Mouse (Mus musculus): Measurements from ENCODE around the gene Eif2b4.
"Not testable (repeated sequence)": the region's sequence is repeated elsewhere in the genome, so short reads cannot be mapped to it uniquely, and the experiment has no call there.

The Eif2b4 gene

DNA sequence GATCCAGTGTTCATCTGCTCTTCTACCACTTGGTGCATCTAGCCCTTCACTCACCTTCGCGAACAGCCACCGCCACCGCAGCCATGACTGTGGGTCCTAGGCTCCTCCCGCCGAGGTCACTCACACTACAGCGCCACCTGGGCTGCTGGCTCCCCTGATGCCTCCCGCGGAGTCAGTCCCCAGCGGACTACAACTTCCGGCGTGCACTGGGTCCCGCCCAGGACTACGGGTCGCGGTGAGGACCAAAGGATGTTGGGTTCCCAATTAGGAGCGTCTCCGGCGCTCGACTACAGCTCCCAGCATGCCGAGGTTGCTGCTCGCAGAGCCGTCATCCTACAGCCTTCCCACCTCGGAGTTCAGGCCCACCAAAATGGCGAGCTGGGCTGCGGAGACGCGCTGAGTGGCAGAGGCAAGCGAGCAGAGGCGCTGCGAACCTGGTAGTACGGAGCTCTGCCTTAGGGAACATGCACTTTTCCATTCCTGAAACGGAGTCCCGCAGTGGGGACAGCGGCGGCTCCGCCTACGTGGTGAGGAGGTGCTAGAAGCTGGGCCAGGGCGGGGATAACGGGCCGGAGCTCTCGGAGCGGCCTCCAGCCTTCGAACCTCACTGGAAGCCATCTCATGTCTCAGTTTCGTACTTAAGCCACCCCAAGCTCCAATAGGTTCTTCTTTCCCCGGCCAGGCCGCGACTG, at the start of gene Eif2b4, which contains the start of gene Snx17:
Eif2b4 (minus strand) TSS at position 492 of the 692 bp plus-strand sequence.
Snx17 (plus strand) TSS at position 289 of the 692 bp plus-strand sequence.
- peak; percentile 99 for DNase-seq (ENCODE audit: extremely low spot score)

GRCm38 (mm10) chr5:31242191-31242590, 49.0 kb upstream of the Eif2b4 start:
- DNase-seq (ENCODE audit: extremely low spot score), result no peak

DNA sequence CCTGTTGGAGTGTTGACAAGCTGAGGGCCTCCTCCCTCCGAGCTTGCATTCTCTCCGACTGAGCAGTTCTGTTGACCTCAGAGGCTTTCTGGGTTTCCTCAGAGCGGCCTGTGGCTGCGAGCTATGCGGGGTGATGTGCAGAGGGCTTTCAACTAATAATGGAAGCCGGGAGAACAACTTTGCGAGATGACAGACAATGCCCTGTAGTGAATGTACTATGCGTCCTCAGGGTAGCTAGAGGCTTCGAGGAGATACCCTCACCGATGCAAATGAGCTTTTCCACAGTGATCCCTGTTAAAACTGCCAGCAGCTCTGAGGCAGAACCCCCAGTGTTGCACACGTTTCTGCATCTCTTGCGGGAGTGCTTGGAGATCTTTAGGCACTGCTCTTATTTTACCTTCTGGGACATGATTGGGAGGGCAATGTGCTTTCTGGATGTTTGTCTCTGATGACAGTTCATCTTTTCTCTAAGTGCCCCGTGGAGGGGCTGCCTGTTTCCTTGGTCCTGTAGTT, 48.3 kb upstream of the Eif2b4 start:
- DNase-seq (ENCODE audit: extremely low spot score), result no peak

DNA sequence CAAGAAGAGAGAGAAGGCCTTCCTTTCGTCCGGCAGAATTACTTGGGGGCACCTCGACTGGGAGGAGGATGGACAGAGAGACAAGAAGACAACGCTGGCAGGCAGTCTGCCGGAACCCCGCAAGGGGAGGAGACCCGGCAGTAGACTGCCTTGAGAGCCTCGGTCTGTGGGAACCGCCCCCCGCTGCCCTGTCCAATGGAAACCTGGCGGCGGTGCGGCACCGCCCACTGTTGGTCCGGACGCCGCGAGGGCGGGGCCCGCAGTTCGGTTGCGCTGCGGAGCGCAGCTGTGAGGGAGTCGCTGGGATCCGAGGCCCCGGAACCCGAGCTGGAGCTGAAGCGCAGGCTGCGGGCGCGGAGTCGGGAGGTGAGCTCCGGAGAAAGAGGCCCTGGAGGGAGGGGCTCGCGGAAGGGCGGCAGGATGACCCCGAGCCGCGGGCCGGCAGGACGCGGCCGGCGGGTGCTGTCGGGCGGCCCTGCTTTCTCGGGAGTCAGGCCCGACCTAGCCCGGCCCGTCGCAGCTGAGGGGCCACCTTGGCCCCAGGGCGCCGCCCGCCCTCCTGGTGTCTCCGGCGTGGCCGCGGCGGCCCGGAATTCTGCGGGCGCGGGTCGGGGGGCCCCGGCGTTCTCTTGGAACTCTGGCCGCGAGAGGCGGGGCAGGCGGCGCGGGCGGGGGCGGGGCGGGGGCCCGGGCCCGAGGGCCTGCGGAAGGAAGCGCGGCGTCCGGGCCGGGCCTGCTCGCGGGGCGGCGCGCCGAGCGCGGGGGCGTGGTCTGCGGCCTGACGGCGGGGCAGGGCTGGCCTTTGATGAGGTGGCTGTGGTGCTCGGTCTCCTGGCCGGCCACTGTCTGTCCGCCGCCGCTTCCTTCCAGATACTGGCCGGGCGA, 47.6 kb upstream of the Eif2b4 start, which contains the start of the genes Nrbp1 and Gm9970:
Nrbp1 (plus strand) TSS at position 228 of the 885 bp plus-strand sequence.
Gm9970 (minus strand) TSS at position 596 of the 885 bp plus-strand sequence.
- DNase-seq (ENCODE audit: extremely low spot score), result peak; percentile 93

- no peak for DNase-seq (ENCODE audit: extremely low spot score)
These were observed 33.4 kb upstream of the Eif2b4 start for GRCm38 (mm10) chr5:31226641-31227040.

GRCm38 (mm10) chr5:31222696-31223095, 29.5 kb upstream of the Eif2b4 start:
- no peak for DNase-seq (ENCODE audit: extremely low spot score)

GRCm38 (mm10) chr5:31221304-31221945, 28.2 kb upstream of the Eif2b4 start:
- peak; percentile 59 for DNase-seq (ENCODE audit: extremely low spot score)

GRCm38 (mm10) chr5:31220448-31221303, 27.4 kb upstream of the Eif2b4 start, which contains the start of gene Ppm1g:
Gene Ppm1g (minus strand): TSS chr5:31220687.
- peak; percentile 98 for DNase-seq (ENCODE audit: extremely low spot score)

- DNase-seq (ENCODE audit: extremely low spot score), result no peak
These were observed 26.7 kb upstream of the Eif2b4 start for GRCm38 (mm10) chr5:31219911-31220447.

- no peak for DNase-seq (ENCODE audit: extremely low spot score)
These were observed 26.2 kb upstream of the Eif2b4 start for GRCm38 (mm10) chr5:31219474-31219873.

- DNase-seq (ENCODE audit: extremely low spot score), result no peak
These were observed 25.8 kb upstream of the Eif2b4 start for GRCm38 (mm10) chr5:31219070-31219469.

DNA sequence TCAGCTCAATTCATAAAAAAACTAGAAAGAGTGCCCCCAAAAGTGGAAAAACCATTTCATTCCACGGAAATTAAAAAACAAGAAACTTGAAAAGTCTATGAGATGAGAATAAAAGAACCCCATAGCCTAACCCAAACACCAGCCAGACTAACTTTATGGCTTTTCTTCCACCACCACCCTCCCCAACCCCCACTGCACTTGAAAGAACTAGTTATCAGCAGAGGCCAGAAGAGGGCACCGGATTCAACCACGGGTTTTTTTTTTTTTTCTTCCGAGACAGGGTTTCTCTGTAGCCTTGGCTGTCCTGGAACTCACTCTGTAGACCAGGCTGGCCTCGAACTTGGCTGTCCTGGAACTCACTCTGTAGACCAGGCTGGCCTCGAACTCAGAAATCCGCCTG, 25.1 kb upstream of the Eif2b4 start:
- DNase-seq (ENCODE audit: extremely low spot score), result no peak

DNA sequence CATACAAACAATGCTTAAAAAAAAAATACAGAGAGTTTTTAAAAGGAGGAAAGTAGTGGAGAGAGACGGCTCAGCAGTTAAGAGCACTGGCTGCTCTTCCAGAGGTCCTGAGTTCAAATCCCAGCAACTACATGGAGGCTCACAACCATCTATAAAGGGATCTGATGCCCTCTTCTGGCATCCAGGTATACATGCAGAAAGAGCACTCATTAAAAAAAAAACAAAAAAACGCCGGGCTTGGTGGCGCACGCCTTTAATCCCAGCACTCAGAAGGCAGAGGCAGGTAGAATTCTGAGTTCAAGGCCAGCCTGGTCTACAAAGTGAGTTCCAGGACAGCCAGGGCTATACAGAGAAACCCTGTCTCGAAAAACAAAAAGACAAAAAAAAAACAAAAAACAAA, 23.3 kb upstream of the Eif2b4 start:
- DNase-seq (ENCODE audit: extremely low spot score), result not testable (repeated sequence)

GRCm38 (mm10) chr5:31204421-31204820, 11.2 kb upstream of the Eif2b4 start:
- no peak for DNase-seq (ENCODE audit: extremely low spot score)

DNA sequence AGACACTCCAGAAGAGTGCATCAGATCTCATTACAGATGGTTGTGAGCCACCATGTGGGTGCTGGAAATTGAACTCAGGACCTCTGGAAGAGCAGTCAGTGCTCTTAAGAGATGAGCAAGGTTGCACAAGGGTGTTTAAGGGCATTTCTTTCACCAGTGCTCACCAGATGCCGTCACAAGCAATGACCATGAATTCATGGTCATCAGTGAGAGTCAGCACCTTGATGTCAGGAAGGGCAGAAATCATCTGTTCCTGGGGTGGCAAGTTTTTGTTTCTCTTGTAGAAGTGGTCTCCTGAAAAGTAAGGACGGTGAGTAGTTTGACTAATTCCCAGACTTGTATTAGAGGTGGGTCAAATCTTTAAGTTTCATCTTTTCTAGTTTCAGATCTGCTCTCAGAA, 10.6 kb upstream of the Eif2b4 start:
- DNase-seq (ENCODE audit: extremely low spot score), result no peak

DNA sequence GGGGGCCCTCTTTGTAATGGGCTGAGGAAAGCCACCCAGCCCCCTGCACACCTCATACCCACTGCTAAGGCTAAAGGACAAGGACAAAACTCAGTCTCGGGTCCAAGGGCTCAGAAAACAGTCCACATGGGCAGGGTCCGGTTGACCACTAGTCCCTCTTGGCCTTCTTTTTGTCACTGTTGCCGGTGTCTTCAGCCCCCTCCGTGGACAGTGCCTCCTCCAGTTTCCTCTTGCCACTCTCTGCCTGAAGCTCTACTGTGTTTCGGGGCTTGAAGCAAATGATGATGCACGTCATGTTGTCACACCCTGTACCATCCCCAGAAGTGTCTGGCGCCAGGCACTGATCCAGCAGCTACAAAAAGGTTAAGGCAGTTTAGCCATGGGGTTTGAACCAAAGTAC, 9.7 kb upstream of the Eif2b4 start:
- no peak for DNase-seq (ENCODE audit: extremely low spot score)

DNA sequence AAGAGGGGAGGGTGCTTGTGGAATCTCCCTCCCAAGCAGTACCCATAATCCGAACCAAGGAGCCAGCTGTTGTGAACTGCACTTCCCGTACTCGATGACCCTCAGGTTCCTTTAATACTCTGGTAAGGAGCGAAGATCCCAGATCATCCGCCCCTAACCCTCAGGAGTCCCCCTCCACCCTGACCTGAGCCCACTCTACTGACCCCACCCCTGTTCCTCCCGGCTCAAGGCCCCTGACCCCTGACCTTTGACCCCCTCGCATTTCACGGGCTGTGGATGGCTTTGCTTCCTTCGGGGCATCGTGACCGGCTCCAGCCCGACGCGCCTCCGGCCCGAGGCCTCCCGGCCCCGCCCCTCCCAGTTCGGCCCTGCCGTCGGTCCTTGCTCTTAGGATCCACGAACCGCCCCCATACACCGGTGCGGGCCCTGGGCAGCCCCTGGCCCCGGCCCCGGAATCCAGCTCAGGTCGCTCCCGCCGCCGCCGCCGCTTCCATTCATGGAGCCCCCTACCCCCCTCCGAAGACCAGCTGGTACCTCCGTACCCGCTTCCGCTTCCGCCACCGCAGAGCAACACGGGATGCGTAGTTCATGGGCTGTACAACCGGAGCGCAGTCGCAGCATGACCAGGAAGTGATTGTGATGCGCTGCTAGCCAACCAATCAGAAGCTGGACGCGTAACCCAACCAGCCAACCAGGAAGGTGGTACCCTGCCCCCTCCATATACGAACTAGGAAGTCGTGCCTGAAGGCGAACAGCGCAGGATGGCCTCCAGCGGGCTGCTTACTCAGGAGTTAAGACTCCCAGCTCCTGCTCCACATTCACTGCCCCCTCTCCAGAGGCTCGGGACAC, 8.7 kb upstream of the Eif2b4 start, which contains the start of gene Zfp513:
Zfp513 (minus strand) TSS at position 562 of the 849 bp plus-strand sequence.
- DNase-seq (ENCODE audit: extremely low spot score), result peak; percentile 94

GRCm38 (mm10) chr5:31201042-31201741, 8.0 kb upstream of the Eif2b4 start:
- DNase-seq (ENCODE audit: extremely low spot score), result no peak

DNA sequence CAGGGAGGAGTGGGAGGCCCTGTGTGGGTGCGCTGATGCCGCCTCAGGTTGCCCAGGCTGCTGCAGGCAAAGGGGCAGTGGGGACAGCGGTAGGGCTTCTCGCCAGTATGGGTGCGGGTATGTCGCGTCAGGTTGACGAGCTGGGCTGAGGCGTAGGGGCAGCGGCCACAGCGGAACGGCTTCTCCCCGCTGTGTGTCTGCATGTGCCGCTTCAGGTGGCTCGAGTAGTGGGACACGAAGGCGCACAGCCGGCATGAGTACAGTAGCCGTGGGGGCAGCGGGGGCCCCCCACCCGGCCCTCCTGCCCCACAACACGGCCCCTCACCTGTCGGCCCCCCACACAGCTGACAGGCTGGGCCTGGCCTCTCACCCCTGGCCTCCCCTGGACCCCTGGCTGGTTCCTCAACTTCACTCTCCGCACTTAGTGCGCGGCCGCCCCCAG, 7.1 kb upstream of the Eif2b4 start:
- DNase-seq (ENCODE audit: extremely low spot score), result no peak

Measured in embryo, embryonic 9.5 days (tissue).